Mouse (Mus musculus) ES-Bruce4 (cell line): ENCODE measurements around the gene Dnttip1.

Experiments used
- CTCF ChIP-seq: IDR thresholded peaks from one replicate; pipeline ENCODE4 v1.8.1; 2011; ENCODE audit warnings: low read depth, low read length
- EP300 ChIP-seq: IDR thresholded peaks from 2 replicates; pipeline ENCODE4 v1.6.1; 2011; ENCODE audit warnings: low read depth, low read length; ENCODE audit not compliant: insufficient read depth
- POLR2A ChIP-seq: IDR thresholded peaks from one replicate; pipeline ENCODE4 v1.8.1; 2011; ENCODE audit warnings: low read length; ENCODE audit not compliant: insufficient read depth

DNA sequence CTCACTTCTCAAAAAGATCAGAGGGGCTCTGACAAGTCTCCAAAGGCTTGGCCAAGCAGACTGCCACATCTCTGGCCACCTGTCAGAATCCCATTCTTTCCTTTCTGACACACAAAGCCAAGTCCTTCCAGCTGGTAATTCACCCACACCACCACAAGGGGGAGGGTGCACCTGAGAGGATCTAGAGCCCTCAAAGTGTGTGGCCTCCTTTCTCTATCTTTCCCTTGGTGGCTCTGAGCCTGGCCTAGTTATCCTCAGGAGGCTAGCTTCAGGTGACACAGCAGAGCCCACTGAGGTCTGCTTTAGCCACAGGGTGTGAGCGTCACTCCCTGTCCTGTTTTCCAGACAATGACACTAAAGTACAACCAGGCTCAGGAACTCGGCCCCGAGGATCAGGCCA is 47.5 kb downstream of the Dnttip1 start:
- TF ChIP-seq CTCF: peak; percentile 55
- no peak for TF ChIP-seq POLR2A
- TF ChIP-seq EP300: no peak
